Mouse (Mus musculus) frontal cortex, postnatal 14 days (tissue): ENCODE data around the gene Gm19410.

Experiments
- DNase-seq, 2 experiments: peaks; one replicate each; pipeline ENCODE4 v3.0.0; 2022; ENCODE audit warnings: low spot score in 2 of 2

The Gm19410 gene

GRCm38 (mm10) chr8:35765499-35766193 lies at the start of gene Gm19410:
TSS of gene Gm19410 (plus strand) at chr8:35765790.
- peak in 1 of 2 experiments; percentile 26 for DNase-seq

DNA sequence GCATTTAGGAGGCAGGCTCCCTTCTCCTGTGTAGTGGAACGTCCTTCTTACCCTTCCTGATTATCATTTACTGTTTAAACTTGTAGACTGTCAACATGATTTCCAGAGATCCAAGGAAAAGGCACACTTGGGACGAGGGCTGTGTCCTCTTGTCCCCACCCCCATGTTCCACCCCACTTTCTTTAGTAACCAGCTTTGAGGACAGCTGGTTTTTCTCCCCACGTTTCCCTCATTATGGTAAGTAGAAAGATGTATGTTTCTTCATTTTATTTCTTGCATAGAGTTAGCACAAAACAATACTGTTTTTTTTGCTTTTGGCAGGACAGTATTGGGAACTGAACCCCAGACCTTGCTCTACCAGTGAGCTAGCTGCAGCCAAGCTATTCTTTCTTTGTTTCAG lies 34.8 kb upstream of the Gm19410 start:
- no peak for DNase-seq

DNA sequence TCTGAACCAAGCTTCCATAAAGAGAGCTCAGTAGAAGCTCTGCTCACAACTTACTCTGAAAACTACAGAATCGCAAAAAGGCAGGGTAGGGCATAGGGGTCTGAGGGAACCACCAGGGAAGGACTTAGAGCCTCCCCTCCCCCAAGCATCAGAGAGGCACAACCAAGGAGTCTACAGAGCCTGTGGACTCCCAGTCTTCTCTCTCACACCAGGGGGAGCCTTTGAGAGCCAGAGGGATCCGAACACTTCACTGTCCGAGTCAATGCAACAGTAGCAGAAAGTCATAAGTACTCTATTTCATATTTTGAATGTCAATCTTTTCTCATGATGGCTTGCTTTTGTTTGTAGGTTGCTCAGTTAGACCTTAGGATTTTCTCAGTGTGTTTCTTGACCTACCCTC lies 30.2 kb upstream of the Gm19410 start:
- no peak for DNase-seq

DNA sequence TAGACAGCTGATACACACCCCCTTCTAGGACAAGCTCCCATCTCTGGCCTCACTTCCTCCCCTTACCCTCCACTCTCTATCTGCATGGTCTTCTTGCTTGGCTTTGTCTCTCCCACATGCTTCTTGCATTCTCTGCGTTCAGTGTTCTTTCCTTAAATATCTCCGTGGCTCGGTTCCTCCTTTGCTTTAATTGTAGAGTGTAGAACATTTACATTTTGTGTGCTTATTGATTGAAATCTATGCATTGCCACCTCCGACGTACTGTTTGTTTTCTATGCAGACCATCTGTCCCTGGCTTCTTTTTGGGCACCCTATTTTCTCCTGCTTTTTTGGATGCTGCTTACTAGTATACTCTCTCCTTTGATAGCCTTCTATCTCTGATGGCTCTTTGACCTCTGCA lies 9.4 kb upstream of the Gm19410 start:
- no peak for DNase-seq

DNA sequence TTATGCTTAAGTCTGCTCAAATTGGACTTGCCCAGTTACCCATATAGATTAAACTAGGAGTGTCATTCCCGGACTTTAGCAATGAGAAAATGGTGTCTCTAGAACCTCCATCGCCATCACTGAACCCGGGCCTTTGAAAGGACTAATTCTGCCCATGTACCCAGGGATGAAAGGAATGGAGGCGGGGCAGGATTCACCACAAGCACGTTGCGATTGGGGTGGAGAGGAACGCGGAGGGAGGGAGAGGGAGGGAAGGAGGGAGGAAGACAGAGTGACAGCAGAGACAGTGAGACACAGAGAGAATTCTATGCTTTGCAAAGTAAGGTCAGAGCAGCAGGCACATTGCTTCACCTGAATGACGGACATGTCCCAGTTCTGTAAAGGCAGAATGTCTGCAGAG lies 570 bp upstream of the Gm19410 start:
- no peak for DNase-seq

GRCm38 (mm10) chr8:35773508-35773907 lies 7.9 kb downstream of the Gm19410 start:
- DNase-seq = no peak
